Mouse (Mus musculus) liver, embryonic 14.5 days (tissue): ENCODE measurements around the gene Fars2. TPM values are rescaled to one million over a fixed set of nuclear protein-coding genes. Genes with fewer than 3 reads are reported as not detected.

Experiments
- ATAC-seq: fragments of 200-750 bp; cut with Nextera tagmentation; 2 replicates; pipeline ENCODE4 v1.8.0; 2017; ENCODE audit warnings: moderate number of reproducible peaks, mild to moderate bottlenecking, moderate library complexity; ENCODE audit not compliant: insufficient read depth
- DNase-seq, 3 experiments: peaks; one replicate each; pipeline ENCODE4 v3.0.0-alpha.2; 2012 to 2013; ENCODE audit warnings: low read depth in 3 of 3, low spot score in 3 of 3
- H3K27ac ChIP-seq: fragments of 300-500 bp; sonication (generic); 2 replicates; pipeline ENCODE4 v1.5.1; 2014; ENCODE audit warnings: moderate library complexity, mild to moderate bottlenecking, control low read depth, inconsistent platforms
- H3K27me3 ChIP-seq: fragments of 300-500 bp; sonication (generic); 2 replicates; pipeline ENCODE4 v1.6.1; 2014; ENCODE audit warnings: mild to moderate bottlenecking, low read length, moderate library complexity; ENCODE audit not compliant: control insufficient read depth, insufficient read depth
- H3K36me3 ChIP-seq: fragments of 300-500 bp; sonication (generic); replicated peaks from 2 replicates; pipeline ENCODE4 v1.6.1; 2014; ENCODE audit warnings: low read depth; ENCODE audit not compliant: control insufficient read depth, insufficient read depth
- H3K4me1 ChIP-seq, 2 experiments: fragments of 200-500 bp in 1 of 2; fragments of 300-500 bp in 1 of 2; sonication (generic) in 1 of 2; replicated peaks; 2 replicates each; pipeline ENCODE4 v1.6.1; 2012 to 2014; ENCODE audit warnings: antibody characterized with exemption in 1 of 2, inconsistent platforms in 1 of 2, low read length in 1 of 2; ENCODE audit not compliant: control insufficient read depth in 2 of 2, insufficient read depth in 2 of 2
- H3K4me2 ChIP-seq: fragments of 300-500 bp; sonication (generic); 2 replicates; pipeline ENCODE4 v1.6.1; 2014; ENCODE audit warnings: low read depth, mild to moderate bottlenecking, control low read depth, moderate library complexity
- H3K4me3 ChIP-seq, 2 experiments: fragments of 200-500 bp in 1 of 2; fragments of 300-500 bp in 1 of 2; sonication (generic) in 1 of 2; 2 replicates each; pipeline ENCODE4 v1.5.1; 2012 to 2014; ENCODE audit warnings: low read depth in 2 of 2, low read length in 2 of 2, mild to moderate bottlenecking in 2 of 2, control low read depth in 1 of 2, inconsistent platforms in 1 of 2, moderate library complexity in 1 of 2; ENCODE audit not compliant: insufficient read depth in 1 of 2
- H3K9ac ChIP-seq: fragments of 300-500 bp; sonication (generic); replicated peaks from 2 replicates; pipeline ENCODE4 v1.6.1; 2014; ENCODE audit warnings: mild to moderate bottlenecking, control low read depth, moderate library complexity
- H3K9me3 ChIP-seq: fragments of 300-500 bp; sonication (generic); 2 replicates; pipeline ENCODE4 v1.6.1; 2016; ENCODE audit warnings: low read length, mixed read lengths; ENCODE audit not compliant: control insufficient read depth
- CTCF ChIP-seq: IDR thresholded peaks from 2 replicates; pipeline ENCODE4 v1.5.1; 2016; ENCODE audit warnings: antibody characterized with exemption, low read depth, control low read depth
- EP300 ChIP-seq: IDR thresholded peaks from 2 replicates; pipeline ENCODE4 v1.6.1; 2016; ENCODE audit warnings: antibody characterized with exemption, low read depth
- WGBS: fragments of 180-500 bp; shearing (Covaris S2); extraction: QIAGEN DNeasy Blood & Tissue Kit; methylation state at CpG from one replicate; pipeline ENCODE4 v1.1.7; 2014; ENCODE audit not compliant: insufficient replicate concordance; 5-methylcytosine and 5-hydroxymethylcytosine counted together
- polyA plus RNA-seq, 2 experiments: library from polyadenylated mRNA; depleted of rRNA in 1 of 2; stranded (reverse) in 1 of 2; unstranded in 1 of 2; fragments of >200 nt; fragmentation: Nextera tagmentation in 1 of 2; extraction: Ambion mirVana in 1 of 2; gene quantifications; 2 replicates each; pipeline versions ENCODE4 v1.2.1 to v1.2.3; 2012 to 2014

Gene Fars2
- polyA plus RNA-seq, 2 experiments = 18.8 to 23.0 TPM

GRCm38 (mm10) chr13:36108528-36108927 is 8.7 kb upstream of the Fars2 start:
- Histone ChIP-seq H3K27ac (no peak overlapping the region), H3K4me3 (no peak overlapping the region), H3K9me3 (no peaks in the 10 kb centered on the region), H3K4me2 (no peak overlapping the region), H3K9ac (no peak overlapping the region), H3K27me3 (no peaks in the 10 kb centered on the region), H3K36me3 (no peaks in the 10 kb centered on the region), H3K4me1 (no peaks in the 10 kb centered on the region)
- DNase-seq = no peak
- TF ChIP-seq EP300 (no peak), CTCF (no peak)
- WGBS = 80% methylated on average over 4 of the region's 4 CpGs
- no peak for ATAC-seq

- no peak for DNase-seq
- no peaks in the 10 kb centered on the region for H3K9me3 ChIP-seq
- 84% methylated on average over 2 of the region's 2 CpGs for WGBS
Measured at GRCm38 (mm10) chr13:36111331-36111730, 5.9 kb upstream of the Fars2 start.

GRCm38 (mm10) chr13:36113181-36113580 is 4.0 kb upstream of the Fars2 start:
- Histone ChIP-seq H3K4me3 (no peak overlapping the region), H3K27me3 (no peaks in the 10 kb centered on the region), H3K4me2 (no peak overlapping the region), H3K9ac (no peak overlapping the region), H3K36me3 (no peaks in the 10 kb centered on the region), H3K27ac (no peak overlapping the region), H3K4me1 (peaks cover 0 to 13% of the 10 kb centered on the region in 2 experiments; a peak in 3 of 4 replicates), H3K9me3 (no peaks in the 10 kb centered on the region)
- 75% methylated on average over 5 of the region's 5 CpGs for WGBS
- DNase-seq = no peak
- TF ChIP-seq EP300 (no peak), CTCF (no peak)
- ATAC-seq = no peak

More at GRCm38 (mm10) chr13:36111331-36111730, 5.9 kb upstream of the Fars2 start:
- TF ChIP-seq CTCF (no peak), EP300 (no peak)
- Histone ChIP-seq H3K27me3 (no peaks in the 10 kb centered on the region), H3K27ac (no peak overlapping the region), H3K9ac (no peak overlapping the region), H3K4me1 (peaks cover 0 to 11% of the 10 kb centered on the region in 2 experiments; a peak in 3 of 4 replicates), H3K36me3 (no peaks in the 10 kb centered on the region), H3K4me3 (no peak overlapping the region), H3K4me2 (no peak overlapping the region)
- ATAC-seq = no peak

- peaks cover 6 to 13% of the 10 kb centered on the region in 2 experiments for H3K4me1 ChIP-seq
- H3K27ac ChIP-seq = peak overlapping the region; percentile 85
- peak overlapping the region; percentile 77 for H3K9ac ChIP-seq
- TF ChIP-seq CTCF (no peak), EP300 (no peak)
- H3K4me3 ChIP-seq = peak overlapping the region; percentile 68 to 86
- H3K36me3 ChIP-seq = no peaks in the 10 kb centered on the region
- no peaks in the 10 kb centered on the region for H3K9me3 ChIP-seq
- ATAC-seq (peak; percentile 17; the same call in 1 of the 2 replicates), DNase-seq (peak in 2 of 3 experiments; percentile 41 to 47)
- H3K4me2 ChIP-seq = peak overlapping the region; percentile 74
- no peaks in the 10 kb centered on the region for H3K27me3 ChIP-seq
- 4% methylated on average over 21 of the region's 21 CpGs for WGBS
Measured at GRCm38 (mm10) chr13:36116520-36117142, 581 bp upstream of the Fars2 start.

DNA sequence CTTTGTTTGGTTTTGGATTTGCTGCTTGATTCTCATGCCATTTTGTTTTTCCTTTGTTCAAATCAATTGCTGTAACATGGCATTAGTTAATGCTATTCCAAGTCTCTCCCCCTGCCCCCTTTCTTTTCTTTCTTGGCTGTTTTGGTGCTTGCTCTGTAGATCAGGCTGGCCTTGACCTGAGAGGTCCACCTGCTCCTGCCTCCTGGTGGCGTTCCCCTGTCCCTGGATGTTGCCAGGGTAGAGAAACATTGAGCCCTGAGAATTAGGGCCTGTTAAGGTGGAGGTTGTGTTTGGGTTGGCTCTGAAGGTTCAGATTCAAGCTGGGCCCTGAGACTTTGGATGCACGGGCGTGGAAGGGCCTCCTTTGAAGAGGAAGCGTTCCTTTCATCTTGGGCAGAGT is 2.5 kb downstream of the Fars2 start:
- H3K4me2 ChIP-seq = no peak overlapping the region
- TF ChIP-seq CTCF (no peak), EP300 (no peak)
- H3K9me3 ChIP-seq = no peaks in the 10 kb centered on the region
- ATAC-seq (no peak), DNase-seq (no peak)
- H3K36me3 ChIP-seq = no peaks in the 10 kb centered on the region
- H3K27me3 ChIP-seq = no peaks in the 10 kb centered on the region
- peaks cover 6 to 13% of the 10 kb centered on the region in 2 experiments for H3K4me1 ChIP-seq
- no peak overlapping the region for H3K4me3 ChIP-seq
- 65% methylated on average over 4 of the region's 4 CpGs for WGBS
- H3K27ac ChIP-seq = no peak overlapping the region
- H3K9ac ChIP-seq = no peak overlapping the region
